Mouse (Mus musculus) CH12.LX (cell line): Measurements from ENCODE around the gene Mef2a.

Experiments
- EP300 ChIP-seq: IDR thresholded peaks from 2 replicates; pipeline ENCODE4 v1.6.1; 2011; ENCODE audit warnings: low read length, improper control_type of control experiment
- MAX ChIP-seq: IDR thresholded peaks from 2 replicates; pipeline ENCODE4 v1.6.1; 2011; ENCODE audit warnings: low read length, improper control_type of control experiment
- MYC ChIP-seq: IDR thresholded peaks from 2 replicates; pipeline ENCODE4 v1.6.1; 2011; ENCODE audit warnings: low read depth, mild to moderate bottlenecking, improper control_type of control experiment, low read length
- POLR2A ChIP-seq: IDR thresholded peaks from 2 replicates; pipeline ENCODE4 v1.6.1; 2011; ENCODE audit warnings: low read depth, mild to moderate bottlenecking, improper control_type of control experiment, low read length
- SIN3A ChIP-seq: IDR thresholded peaks from 2 replicates; pipeline ENCODE4 v1.6.1; 2012; ENCODE audit warnings: low read length, improper control_type of control experiment, inconsistent platforms

- TF ChIP-seq MYC (no peak), MAX (no peak), SIN3A (no peak), EP300 (no peak), POLR2A (no peak)
These were observed 59.5 kb downstream of the Mef2a start for GRCm38 (mm10) chr7:67313200-67313599.
